Mouse (Mus musculus) embryonic facial prominence, embryonic 14.5 days (tissue): Measurements from ENCODE around the gene Blcap. TPM values are rescaled to one million over a fixed set of nuclear protein-coding genes. Genes with fewer than 3 reads are reported as not detected.

ENCODE experiments used
- ATAC-seq: fragments of 200-750 bp; cut with Nextera tagmentation; 2 replicates; pipeline ENCODE4 v1.8.0; 2017; ENCODE audit warnings: low read depth, moderate number of reproducible peaks, moderate TSS enrichment
- DNase-seq: peaks from one replicate; pipeline ENCODE4 v3.0.0-alpha.2; 2015; ENCODE audit warnings: low spot score
- H3K27ac ChIP-seq: fragments of 300-500 bp; sonication (generic); replicated peaks from 2 replicates; pipeline ENCODE4 v1.5.1; 2014; ENCODE audit warnings: low read depth, mild to moderate bottlenecking, low read length, moderate library complexity
- H3K27me3 ChIP-seq: fragments of 300-500 bp; sonication (generic); replicated peaks from 2 replicates; pipeline ENCODE4 v1.6.1; 2014; ENCODE audit warnings: low read length; ENCODE audit not compliant: control insufficient read depth, insufficient read depth
- H3K36me3 ChIP-seq: fragments of 300-500 bp; sonication (generic); 2 replicates; pipeline ENCODE4 v1.6.1; 2014; ENCODE audit warnings: low read length, mixed read lengths; ENCODE audit not compliant: control insufficient read depth, insufficient read depth
- H3K4me1 ChIP-seq: fragments of 300-500 bp; sonication (generic); 2 replicates; pipeline ENCODE4 v1.6.1; 2014; ENCODE audit warnings: antibody characterized with exemption, low read length; ENCODE audit not compliant: control insufficient read depth, insufficient read depth
- H3K4me2 ChIP-seq: fragments of 300-500 bp; sonication (generic); 2 replicates; pipeline ENCODE4 v1.6.1; 2014; ENCODE audit warnings: low read depth, mild to moderate bottlenecking, low read length, moderate library complexity, mixed read lengths
- H3K4me3 ChIP-seq: fragments of 300-500 bp; sonication (generic); 2 replicates; pipeline ENCODE4 v1.5.1; 2014; ENCODE audit warnings: low read depth, mild to moderate bottlenecking, low read length
- H3K9ac ChIP-seq: fragments of 300-500 bp; sonication (generic); 2 replicates; pipeline ENCODE4 v1.6.1; 2014; ENCODE audit warnings: low read depth, mild to moderate bottlenecking, low read length, moderate library complexity, mixed read lengths
- H3K9me3 ChIP-seq: fragments of 300-500 bp; sonication (generic); 2 replicates; pipeline ENCODE4 v1.6.1; 2016; ENCODE audit warnings: low read length; ENCODE audit not compliant: control insufficient read depth
- WGBS: fragments of 180-500 bp; shearing (Covaris S2); extraction: QIAGEN DNeasy Blood & Tissue Kit; methylation state at CpG from one replicate; pipeline ENCODE4 v1.1.7; 2014; 5-methylcytosine and 5-hydroxymethylcytosine counted together
- polyA plus RNA-seq: library from polyadenylated mRNA; unstranded; fragments of >200 nt; fragmentation: Nextera tagmentation; extraction: Ambion mirVana; gene quantifications from 2 replicates; pipeline ENCODE4 v1.2.1, GENCODE M21; 2014

Gene Blcap
- polyA plus RNA-seq, 1 experiment from 2014 or later = 64.6 TPM

DNA sequence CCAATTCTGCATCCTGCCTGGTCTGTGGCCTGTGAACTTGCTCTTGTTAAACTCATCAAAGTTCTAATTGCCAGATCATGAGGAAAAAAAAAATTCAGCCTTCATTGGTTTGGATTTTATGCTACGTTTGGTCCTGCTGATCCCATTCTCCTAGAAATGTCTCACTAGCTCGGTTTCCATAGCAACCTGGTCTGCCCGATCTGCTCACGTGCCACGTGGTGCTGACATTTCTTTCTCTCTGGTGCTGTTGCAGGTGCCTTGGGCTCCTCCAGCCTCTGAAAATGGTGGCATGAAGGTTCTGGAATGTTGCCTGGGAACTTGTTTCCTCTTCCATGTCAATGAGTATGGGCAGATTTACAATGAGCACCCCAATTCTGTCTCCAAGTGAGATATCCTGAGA lies 50.6 kb downstream of the Blcap start:
- no peak overlapping the region for H3K4me2 ChIP-seq
- peak; percentile 71 for DNase-seq
- 32% methylated on average over 5 of the region's 5 CpGs for WGBS
- no peaks in the 10 kb centered on the region for H3K9me3 ChIP-seq
- H3K9ac ChIP-seq = no peak overlapping the region
- 0 out of 2 replicates have a peak, but pooled peaks cover 3% of the 10 kb centered on the region for H3K4me1 ChIP-seq
- no peaks in the 10 kb centered on the region for H3K36me3 ChIP-seq
- H3K27ac ChIP-seq = no peak overlapping the region
- H3K4me3 ChIP-seq = no peak overlapping the region
- no peak for ATAC-seq
- H3K27me3 ChIP-seq = no peaks in the 10 kb centered on the region

DNA sequence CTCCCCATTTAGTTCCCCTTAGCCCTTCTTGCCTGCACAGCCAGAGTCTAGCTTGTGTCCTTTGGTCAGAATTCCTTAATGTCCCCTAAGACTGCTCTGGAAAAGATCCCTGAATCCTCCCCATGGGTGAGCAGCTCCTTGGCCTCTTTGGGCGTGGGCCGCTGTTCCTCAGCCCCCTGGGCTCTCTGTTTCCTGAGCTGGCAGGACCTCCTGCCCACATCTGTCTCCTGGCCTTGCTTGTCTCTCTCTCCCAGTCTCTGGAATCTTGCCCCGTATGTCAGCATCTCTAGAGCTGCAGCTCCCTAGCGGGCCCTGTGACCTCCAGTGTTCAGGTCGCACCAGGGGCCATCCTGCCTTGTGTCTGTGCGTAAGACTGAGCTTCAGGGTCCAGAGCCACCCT lies 51.6 kb downstream of the Blcap start:
- Histone ChIP-seq H3K4me2 (no peak overlapping the region), H3K9ac (no peak overlapping the region), H3K9me3 (no peaks in the 10 kb centered on the region), H3K27me3 (no peaks in the 10 kb centered on the region), H3K27ac (no peak overlapping the region), H3K36me3 (no peaks in the 10 kb centered on the region), H3K4me3 (no peak overlapping the region), H3K4me1 (peaks cover 7% of the 10 kb centered on the region; the same call in 1 of the 2 replicates)
- 58% methylated on average over 6 of the region's 6 CpGs for WGBS
- DNase-seq (no peak), ATAC-seq (no peak)

- H3K9ac ChIP-seq = no peak overlapping the region
- 18% methylated on average over 7 of the region's 7 CpGs for WGBS
- peaks cover 17% of the 10 kb centered on the region for H3K4me1 ChIP-seq
- no peaks in the 10 kb centered on the region for H3K27me3 ChIP-seq
- no peak overlapping the region for H3K27ac ChIP-seq
- H3K9me3 ChIP-seq = no peaks in the 10 kb centered on the region
- H3K36me3 ChIP-seq = no peaks in the 10 kb centered on the region
- DNase-seq (peak; percentile 68), ATAC-seq (peak; percentile 43; the same call in 1 of the 2 replicates)
- no peak overlapping the region for H3K4me3 ChIP-seq
- H3K4me2 ChIP-seq = no peak overlapping the region
Measured at GRCm38 (mm10) chr2:157518451-157518850, 52.6 kb downstream of the Blcap start.

- no peaks in the 10 kb centered on the region for H3K9me3 ChIP-seq
- H3K4me1 ChIP-seq = peaks cover 23% of the 10 kb centered on the region
- DNase-seq = no peak
- no peak overlapping the region for H3K4me3 ChIP-seq
- no peak overlapping the region for H3K9ac ChIP-seq
- no peak overlapping the region for H3K4me2 ChIP-seq
- H3K27ac ChIP-seq = no peak overlapping the region
- ATAC-seq = no peak
- H3K36me3 ChIP-seq = no peaks in the 10 kb centered on the region
- 49% methylated on average over 6 of the region's 6 CpGs for WGBS
- no peaks in the 10 kb centered on the region for H3K27me3 ChIP-seq
Measured at GRCm38 (mm10) chr2:157517526-157517925, 53.5 kb downstream of the Blcap start.

DNA sequence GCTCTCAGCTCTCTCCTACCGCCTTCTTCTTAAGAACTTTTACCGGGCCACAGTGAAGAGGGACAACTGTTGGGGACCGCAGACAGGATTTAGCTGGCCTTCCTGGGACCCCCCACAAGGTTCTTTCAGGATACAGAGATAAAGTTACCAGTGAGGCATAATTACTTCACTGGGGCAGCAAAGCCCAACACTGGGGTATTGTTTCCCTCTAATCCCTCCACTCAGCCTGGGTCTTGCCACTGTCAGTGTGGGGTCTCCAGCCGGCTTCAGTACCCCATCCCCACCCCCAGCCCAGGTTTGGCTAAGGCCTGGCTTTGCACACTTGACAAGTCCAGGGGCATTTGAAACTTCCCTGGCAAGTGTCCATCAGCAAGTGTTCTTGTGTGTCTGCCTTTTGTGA lies 56.7 kb downstream of the Blcap start:
- Histone ChIP-seq H3K27ac (peak overlapping the region; percentile 46; the same call in 1 of the 2 replicates), H3K9ac (no peak overlapping the region), H3K9me3 (no peaks in the 10 kb centered on the region), H3K36me3 (no peaks in the 10 kb centered on the region), H3K4me2 (no peak overlapping the region), H3K27me3 (no peaks in the 10 kb centered on the region), H3K4me1 (peaks cover 23% of the 10 kb centered on the region), H3K4me3 (no peak overlapping the region)
- ATAC-seq (peak; percentile 67), DNase-seq (peak; percentile 68)
- WGBS = 8% methylated on average over 4 of the region's 4 CpGs

- H3K27ac ChIP-seq = peak overlapping the region; percentile 46; the same call in 1 of the 2 replicates
- H3K27me3 ChIP-seq = no peaks in the 10 kb centered on the region
- peak; percentile 71 for DNase-seq
- H3K4me3 ChIP-seq = no peak overlapping the region
- WGBS = 9% methylated on average over 9 of the region's 9 CpGs
- H3K4me1 ChIP-seq = peaks cover 23% of the 10 kb centered on the region
- no peaks in the 10 kb centered on the region for H3K36me3 ChIP-seq
- H3K9me3 ChIP-seq = no peaks in the 10 kb centered on the region
- H3K4me2 ChIP-seq = no peak overlapping the region
- peak; percentile 69 for ATAC-seq
- no peak overlapping the region for H3K9ac ChIP-seq
Measured at GRCm38 (mm10) chr2:157513737-157514208, 57.3 kb downstream of the Blcap start.

DNA sequence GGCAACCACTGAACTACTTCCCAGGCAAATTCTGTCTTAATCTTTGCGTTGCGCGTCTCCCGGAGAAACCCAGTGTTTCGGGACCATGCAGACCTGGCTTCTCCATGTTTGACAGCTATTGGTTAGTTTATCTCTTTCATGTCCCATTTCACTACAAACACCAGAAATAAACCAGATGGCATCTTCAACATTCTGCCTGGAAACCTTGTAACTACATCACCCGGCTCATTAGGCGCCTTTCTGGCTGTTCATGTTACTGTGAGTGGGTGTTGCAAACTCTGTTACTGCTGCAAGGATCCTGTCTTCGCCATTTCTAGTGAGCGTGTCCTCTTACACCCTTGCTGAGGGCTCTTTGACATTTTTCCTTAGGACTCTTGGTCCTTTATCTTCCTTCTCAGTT lies 58.2 kb downstream of the Blcap start:
- Histone ChIP-seq H3K27me3 (no peaks in the 10 kb centered on the region), H3K27ac (0 out of 2 replicates have a peak overlapping the region, but pooled peaks have one; percentile 46), H3K36me3 (no peaks in the 10 kb centered on the region), H3K4me1 (peaks cover 19% of the 10 kb centered on the region), H3K4me2 (no peak overlapping the region), H3K9me3 (no peaks in the 10 kb centered on the region), H3K4me3 (no peak overlapping the region), H3K9ac (no peak overlapping the region)
- ATAC-seq (no peak), DNase-seq (no peak)
- WGBS = 78% methylated on average over 9 of the region's 9 CpGs

GRCm38 (mm10) chr2:157510031-157510430 lies 61.0 kb downstream of the Blcap start:
- H3K4me1 ChIP-seq = peaks cover 22% of the 10 kb centered on the region

DNA sequence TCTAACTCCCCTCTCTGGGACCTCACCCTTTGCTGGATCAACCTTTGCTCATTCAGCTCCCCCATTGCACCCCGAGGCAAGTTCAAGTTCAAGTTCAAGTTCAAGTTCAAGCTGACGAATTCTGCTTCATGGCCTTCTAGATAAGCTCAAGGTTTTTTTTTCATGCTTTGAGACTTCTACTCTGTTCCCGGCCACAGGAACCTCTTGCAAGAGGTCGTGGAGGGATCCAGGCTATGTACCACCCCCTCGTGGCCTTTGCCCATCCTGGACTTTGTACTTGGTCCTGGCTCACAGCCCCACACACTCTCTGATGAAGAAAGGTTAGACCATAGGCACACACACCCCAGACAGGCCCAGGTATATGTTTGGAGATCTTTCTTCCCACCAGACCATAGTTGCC lies 61.9 kb downstream of the Blcap start:
- no peak overlapping the region for H3K4me2 ChIP-seq
- H3K27ac ChIP-seq = no peak overlapping the region
- ATAC-seq = no peak

More at GRCm38 (mm10) chr2:157510031-157510430, 61.0 kb downstream of the Blcap start:
- no peaks in the 10 kb centered on the region for H3K27me3 ChIP-seq
- H3K4me3 ChIP-seq = no peak overlapping the region
- no peaks in the 10 kb centered on the region for H3K9me3 ChIP-seq
- no peak overlapping the region for H3K27ac ChIP-seq
- H3K4me2 ChIP-seq = no peak overlapping the region
- H3K9ac ChIP-seq = no peak overlapping the region
- ATAC-seq = no peak
- no peak for DNase-seq
- 69% methylated on average over 4 of the region's 4 CpGs for WGBS
- H3K36me3 ChIP-seq = no peaks in the 10 kb centered on the region

More for the DNA sequence above, 61.9 kb downstream of the Blcap start:
- no peak for DNase-seq
- 77% methylated on average over 5 of the region's 5 CpGs for WGBS
- H3K4me1 ChIP-seq = peaks cover 16% of the 10 kb centered on the region
- H3K4me3 ChIP-seq = no peak overlapping the region
- no peaks in the 10 kb centered on the region for H3K9me3 ChIP-seq
- H3K9ac ChIP-seq = no peak overlapping the region
- H3K27me3 ChIP-seq = no peaks in the 10 kb centered on the region
- no peaks in the 10 kb centered on the region for H3K36me3 ChIP-seq
